Mouse (Mus musculus) kidney, embryonic 14.5 days (tissue): Measurements from ENCODE around the gene Elavl3. TPM values are rescaled to one million over a fixed set of nuclear protein-coding genes. Genes with fewer than 3 reads are reported as not detected.
A peak's percentile ranks its signal among the peaks of the same experiment; 100 is the strongest.

Experiments used
- ATAC-seq: fragments of 200-750 bp; cut with Nextera tagmentation; 2 replicates; pipeline ENCODE4 v1.8.0; 2017; ENCODE audit warnings: moderate number of reproducible peaks, mild to moderate bottlenecking, moderate TSS enrichment, moderate library complexity; ENCODE audit not compliant: low FRiP score, low TSS enrichment
- H3K27ac ChIP-seq: fragments of 300-500 bp; sonication (generic); 2 replicates; pipeline ENCODE4 v1.5.1; 2014; ENCODE audit warnings: low read depth, mild to moderate bottlenecking, low read length, moderate library complexity, mixed read lengths
- H3K27me3 ChIP-seq: fragments of 300-500 bp; sonication (generic); 2 replicates; pipeline ENCODE4 v1.6.1; 2014; ENCODE audit warnings: mild to moderate bottlenecking, low read length; ENCODE audit not compliant: control insufficient read depth, insufficient read depth
- H3K36me3 ChIP-seq: fragments of 300-500 bp; sonication (generic); 2 replicates; pipeline ENCODE4 v1.6.1; 2014; ENCODE audit warnings: low read length, mixed read lengths; ENCODE audit not compliant: control insufficient read depth, insufficient read depth
- H3K4me1 ChIP-seq: fragments of 300-500 bp; sonication (generic); 2 replicates; pipeline ENCODE4 v1.6.1; 2014; ENCODE audit warnings: low read length, mixed read lengths; ENCODE audit not compliant: control insufficient read depth, insufficient read depth
- H3K4me2 ChIP-seq: fragments of 300-500 bp; sonication (generic); replicated peaks from 2 replicates; pipeline ENCODE4 v1.6.1; 2014; ENCODE audit warnings: low read depth, mild to moderate bottlenecking, low read length
- H3K4me3 ChIP-seq: fragments of 300-500 bp; sonication (generic); 2 replicates; pipeline ENCODE4 v1.5.1; 2014; ENCODE audit warnings: mild to moderate bottlenecking, low read length
- H3K9ac ChIP-seq: fragments of 300-500 bp; sonication (generic); 2 replicates; pipeline ENCODE4 v1.6.1; 2014; ENCODE audit warnings: low read depth, mild to moderate bottlenecking, low read length, moderate library complexity
- H3K9me3 ChIP-seq: fragments of 300-500 bp; sonication (generic); 2 replicates; pipeline ENCODE4 v1.6.1; 2016; ENCODE audit warnings: low read length; ENCODE audit not compliant: control insufficient read depth
- WGBS: fragments of 180-500 bp; shearing (Covaris S2); extraction: QIAGEN DNeasy Blood & Tissue Kit; methylation state at CpG from one replicate; pipeline ENCODE4 v1.1.7; 2014; 5-methylcytosine and 5-hydroxymethylcytosine counted together
- polyA plus RNA-seq: library from polyadenylated mRNA; unstranded; fragments of >200 nt; fragmentation: Nextera tagmentation; extraction: Ambion mirVana; gene quantifications from 2 replicates; pipeline ENCODE4 v1.2.1, GENCODE M21; 2014

Gene Elavl3
- polyA plus RNA-seq, 1 experiment from 2014 or later, result 0.12 TPM

DNA sequence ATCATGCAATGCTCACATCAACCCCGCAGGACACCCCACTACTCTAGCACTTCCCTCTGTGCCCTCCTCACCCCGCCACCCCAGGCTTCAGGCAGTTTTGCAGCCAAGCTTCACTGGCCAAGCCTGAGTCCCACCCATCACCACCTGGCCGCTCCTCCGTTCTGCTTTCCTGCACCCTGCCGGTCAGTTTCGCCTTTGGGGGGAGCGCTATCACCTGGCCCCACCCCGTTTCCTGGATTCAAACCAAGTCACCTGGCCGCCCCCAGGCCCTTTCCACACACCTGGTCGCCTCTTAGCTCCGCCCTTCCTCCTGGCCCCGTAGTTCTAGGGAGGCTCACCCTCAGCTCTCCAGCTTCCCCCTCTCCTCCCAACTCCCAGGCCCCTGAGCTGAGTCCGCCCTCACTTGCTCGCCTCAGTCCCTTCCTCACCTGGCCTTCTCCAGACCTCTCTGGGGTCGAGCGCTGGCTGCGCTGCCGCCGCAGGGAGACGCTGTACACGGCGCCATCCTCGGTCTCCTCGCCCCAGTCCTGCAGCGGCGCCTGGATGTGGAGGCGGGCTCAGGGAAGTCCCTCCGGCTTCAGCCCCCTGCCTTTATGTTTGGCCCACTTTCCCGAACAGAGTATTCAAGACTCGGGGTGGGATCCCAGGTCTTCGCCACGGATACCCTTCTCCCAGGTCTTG lies 63.3 kb downstream of the Elavl3 start:
- WGBS, result under 1% methylated on average over 32 of the region's 32 CpGs
- H3K9ac ChIP-seq, result peak overlapping the region; percentile 55
- H3K4me1 ChIP-seq, result peaks cover 21% of the 10 kb centered on the region
- peak overlapping the region; percentile 81 for H3K4me2 ChIP-seq
- no peaks in the 10 kb centered on the region for H3K36me3 ChIP-seq
- H3K9me3 ChIP-seq, result no peaks in the 10 kb centered on the region
- peaks cover 57% of the 10 kb centered on the region for H3K27me3 ChIP-seq
- H3K27ac ChIP-seq, result 0 out of 2 replicates have a peak overlapping the region, but pooled peaks have one; percentile 42
- H3K4me3 ChIP-seq, result peak overlapping the region; percentile 50
- ATAC-seq, result peak; percentile 75

DNA sequence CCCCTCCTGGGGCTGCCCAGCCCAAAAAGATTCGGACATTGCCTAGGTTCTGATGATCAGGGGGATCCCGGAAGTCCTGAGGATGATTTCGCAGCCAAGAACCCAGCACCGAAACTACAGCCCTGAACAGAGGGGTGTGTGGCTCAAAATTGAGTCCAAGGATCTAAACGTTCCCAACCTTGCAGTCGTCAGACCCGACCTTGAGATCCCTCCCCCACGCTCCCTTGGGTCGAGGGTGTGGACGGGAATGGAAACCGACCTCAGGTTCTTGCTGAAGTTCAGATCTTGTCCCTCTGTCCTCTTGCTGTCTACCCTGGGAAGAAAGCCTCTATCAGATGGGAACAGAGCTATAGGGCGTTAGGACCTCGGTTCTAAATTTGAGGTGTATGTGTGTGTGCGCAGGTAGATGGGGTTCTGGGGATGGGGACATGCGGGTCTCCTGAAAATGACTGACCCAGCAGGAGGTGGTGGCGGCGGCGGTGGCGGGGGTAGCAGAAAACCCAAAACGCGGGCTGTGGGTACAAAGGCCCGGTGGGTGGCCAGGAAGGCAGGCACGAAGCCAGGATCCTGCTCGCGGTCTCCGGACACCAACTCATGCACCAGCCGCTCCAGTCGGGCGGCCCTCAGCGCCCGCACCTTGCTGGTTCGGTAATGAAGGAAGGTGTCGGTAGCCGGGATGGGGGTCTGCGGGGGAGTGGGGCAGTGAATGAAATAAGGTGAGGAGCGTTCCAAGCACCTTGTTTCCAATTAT lies 64.1 kb downstream of the Elavl3 start:
- Histone ChIP-seq H3K9me3 (no peaks in the 10 kb centered on the region), H3K4me2 (peak overlapping the region; percentile 81), H3K27me3 (peaks cover 57% of the 10 kb centered on the region), H3K9ac (peak overlapping the region; percentile 12; the same call in 1 of the 2 replicates), H3K36me3 (no peaks in the 10 kb centered on the region), H3K4me3 (peak overlapping the region; percentile 50), H3K4me1 (peaks cover 21% of the 10 kb centered on the region), H3K27ac (no peak overlapping the region; the same call in 1 of the 2 replicates)
- ATAC-seq, result no peak
- WGBS, result 8% methylated on average over 36 of the region's 36 CpGs

DNA sequence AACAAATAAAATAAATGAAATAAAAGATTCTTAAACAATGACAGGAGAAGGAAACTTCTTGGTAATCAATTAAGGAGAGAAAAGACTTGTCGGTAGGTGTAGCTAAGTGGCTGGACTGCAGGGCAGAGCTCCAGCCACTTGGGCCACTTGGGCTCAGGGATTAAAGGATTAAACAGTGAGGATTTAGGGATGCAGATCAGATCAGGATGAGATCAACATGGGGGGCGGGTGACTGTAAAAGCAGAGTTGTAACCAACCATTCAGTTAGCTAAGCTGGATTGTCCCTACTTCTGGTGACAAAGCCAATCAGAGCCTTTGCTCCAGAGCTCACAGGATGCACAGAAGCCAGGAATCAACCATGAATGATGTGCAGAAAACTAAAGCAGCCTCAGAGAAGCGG lies 67.9 kb downstream of the Elavl3 start:
- ATAC-seq, result no peak
- Histone ChIP-seq H3K27me3 (peaks cover 24% of the 10 kb centered on the region), H3K27ac (no peak overlapping the region), H3K36me3 (peaks cover 2% of the 10 kb centered on the region; the same call in 1 of the 2 replicates), H3K4me3 (no peak overlapping the region), H3K9me3 (no peaks in the 10 kb centered on the region), H3K4me1 (peaks cover 12% of the 10 kb centered on the region), H3K4me2 (no peak overlapping the region), H3K9ac (no peak overlapping the region)
- WGBS, result 31% methylated on average over 3 of the region's 3 CpGs

DNA sequence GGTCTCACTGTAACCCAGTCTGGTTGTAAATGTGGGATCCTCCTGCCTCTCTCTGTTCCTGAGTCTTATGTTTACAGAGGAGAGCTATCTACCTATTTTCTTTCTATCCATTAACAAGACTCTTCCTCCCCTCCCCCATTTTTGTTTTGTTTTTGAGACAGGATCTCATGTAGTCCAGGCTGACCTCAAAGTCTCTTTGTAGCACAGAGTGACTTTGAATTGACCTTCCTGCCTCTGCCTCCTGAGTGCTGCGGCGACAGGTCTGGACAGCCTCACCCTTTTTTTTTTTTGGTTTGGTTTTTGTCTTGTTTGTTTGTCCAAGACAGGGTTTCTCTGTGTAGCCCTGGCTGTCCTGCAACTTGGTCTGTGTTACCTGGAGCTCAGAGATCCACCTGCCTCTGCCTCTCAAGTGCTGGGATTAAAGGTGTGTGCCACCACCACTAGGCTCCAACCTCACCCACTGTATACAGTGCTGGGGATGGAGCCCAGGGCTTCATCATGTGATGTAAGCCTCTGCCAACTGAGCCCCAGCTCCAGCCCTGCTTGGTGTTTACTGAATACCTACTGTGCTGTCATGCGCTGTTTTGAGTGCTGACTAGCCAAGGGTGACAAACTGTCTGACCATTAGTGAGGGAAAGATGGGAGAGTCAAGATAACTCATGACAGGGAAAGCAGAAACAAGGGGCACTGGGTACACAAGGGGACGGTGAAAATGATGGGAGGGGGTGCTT lies 73.3 kb downstream of the Elavl3 start:
- no peak overlapping the region for H3K4me2 ChIP-seq
- no peaks in the 10 kb centered on the region for H3K27me3 ChIP-seq
- no peak; the same call in 1 of the 2 replicates for ATAC-seq
- no peak overlapping the region for H3K9ac ChIP-seq
- no peaks in the 10 kb centered on the region for H3K9me3 ChIP-seq
- no peak overlapping the region for H3K27ac ChIP-seq
- WGBS, result 84% methylated on average over 4 of the region's 4 CpGs
- H3K4me3 ChIP-seq, result no peak overlapping the region
- H3K36me3 ChIP-seq, result peaks cover 5% of the 10 kb centered on the region; the same call in 1 of the 2 replicates
- no peaks in the 10 kb centered on the region for H3K4me1 ChIP-seq

DNA sequence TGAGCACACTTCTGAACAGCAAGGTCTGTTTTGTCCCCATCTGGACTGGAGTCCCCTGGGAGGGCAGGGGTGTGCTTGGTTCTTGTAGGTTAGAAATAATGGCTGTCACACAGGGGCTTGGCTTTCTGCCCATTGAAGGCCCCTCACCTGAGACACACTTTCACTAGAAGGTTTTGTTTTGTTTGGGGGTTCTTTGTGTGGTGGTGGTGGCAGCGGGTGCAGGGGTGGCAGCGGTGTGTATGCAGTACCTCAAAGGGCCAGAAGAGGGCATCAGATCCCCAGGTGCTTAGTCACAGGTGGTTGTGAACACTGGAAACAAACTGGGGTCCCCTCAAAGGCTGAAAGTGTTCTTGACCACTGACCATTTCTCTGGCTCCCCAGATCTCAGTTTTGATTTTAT lies 73.9 kb downstream of the Elavl3 start:
- peaks cover 5% of the 10 kb centered on the region; the same call in 1 of the 2 replicates for H3K36me3 ChIP-seq
- no peaks in the 10 kb centered on the region for H3K9me3 ChIP-seq
- no peak overlapping the region for H3K9ac ChIP-seq
- H3K4me3 ChIP-seq, result no peak overlapping the region
- no peak overlapping the region for H3K27ac ChIP-seq
- 46% methylated on average over 2 of the region's 2 CpGs for WGBS
- no peaks in the 10 kb centered on the region for H3K27me3 ChIP-seq
- no peak overlapping the region for H3K4me2 ChIP-seq
- H3K4me1 ChIP-seq, result no peaks in the 10 kb centered on the region
- no peak for ATAC-seq

DNA sequence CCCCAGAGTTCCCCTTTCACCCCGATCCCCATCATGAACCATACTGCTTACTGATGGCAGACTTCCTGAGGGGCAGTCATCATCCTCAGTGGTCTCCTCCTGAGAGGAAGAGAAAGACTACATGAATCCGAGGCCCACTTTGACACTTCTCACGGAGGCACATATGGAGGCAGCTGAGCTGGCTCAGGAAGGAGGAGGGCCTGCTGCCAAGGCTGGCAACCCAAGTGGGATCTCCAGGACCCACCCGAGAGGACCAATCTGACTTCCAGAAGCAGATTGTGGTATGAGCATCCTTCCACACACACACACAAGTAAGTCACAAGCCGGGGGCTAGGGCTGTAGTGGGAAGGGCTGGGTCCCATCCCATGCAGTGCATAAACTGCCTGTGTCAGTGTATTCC lies 74.5 kb downstream of the Elavl3 start:
- no peak overlapping the region for H3K9ac ChIP-seq
- no peak overlapping the region for H3K4me3 ChIP-seq
- 87% methylated on average over 5 of the region's 5 CpGs for WGBS
- H3K4me1 ChIP-seq, result no peaks in the 10 kb centered on the region
- H3K27me3 ChIP-seq, result no peaks in the 10 kb centered on the region
- no peak for ATAC-seq
- peaks cover 5% of the 10 kb centered on the region; the same call in 1 of the 2 replicates for H3K36me3 ChIP-seq
- H3K4me2 ChIP-seq, result no peak overlapping the region
- H3K27ac ChIP-seq, result no peak overlapping the region
- H3K9me3 ChIP-seq, result no peaks in the 10 kb centered on the region

DNA sequence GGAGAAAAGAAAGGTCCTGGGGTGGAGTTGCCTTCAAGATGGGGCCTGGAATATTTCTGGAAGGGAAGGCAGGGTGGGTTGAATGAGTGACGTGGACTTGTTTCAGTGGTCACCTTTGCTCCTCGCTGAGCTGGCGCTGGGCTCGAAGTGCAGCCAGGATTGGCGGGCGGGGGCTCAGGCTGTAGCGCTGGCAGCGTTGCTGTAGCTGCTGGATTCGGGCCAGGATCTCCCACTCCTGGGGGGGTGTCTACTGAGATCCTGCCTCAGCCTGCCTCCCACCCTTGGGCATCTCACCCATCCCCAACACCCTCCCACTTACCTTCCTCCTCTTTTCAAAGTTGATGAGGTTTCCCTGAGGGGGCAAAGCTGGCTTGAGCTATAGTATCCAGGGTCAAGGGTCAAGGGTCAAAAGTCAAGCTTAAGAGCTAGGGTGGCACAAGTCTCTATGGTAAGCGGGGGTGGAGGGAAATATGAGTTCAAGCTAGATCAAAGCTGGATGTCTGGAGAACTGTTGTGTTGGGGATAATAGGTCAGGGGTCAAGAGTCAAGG lies 75.1 kb downstream of the Elavl3 start:
- Histone ChIP-seq H3K9me3 (no peaks in the 10 kb centered on the region), H3K27me3 (no peaks in the 10 kb centered on the region), H3K9ac (no peak overlapping the region), H3K4me1 (no peaks in the 10 kb centered on the region), H3K4me3 (no peak overlapping the region), H3K36me3 (peaks cover 5% of the 10 kb centered on the region; the same call in 1 of the 2 replicates), H3K27ac (no peak overlapping the region), H3K4me2 (no peak overlapping the region)
- WGBS, result 88% methylated on average over 10 of the region's 10 CpGs
- ATAC-seq, result no peak

DNA sequence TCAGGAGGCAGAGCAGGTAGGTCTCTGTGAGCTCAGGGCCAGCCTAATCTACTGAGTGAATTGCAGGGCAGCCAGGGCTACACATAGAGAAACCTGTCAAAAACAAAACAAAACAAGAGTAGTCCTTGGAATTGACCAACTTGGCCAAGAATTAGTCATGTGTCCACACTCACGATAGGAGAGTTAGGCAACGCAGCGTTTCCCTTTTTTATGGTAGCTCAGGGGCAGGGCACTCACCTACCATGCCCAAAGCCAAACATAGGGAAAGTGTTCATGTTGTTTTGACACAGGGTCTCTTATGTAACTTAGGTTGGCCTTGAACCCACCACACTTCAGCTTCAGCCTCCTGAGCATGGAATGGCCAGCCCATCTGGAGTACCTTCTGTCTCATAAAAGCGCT lies 82.5 kb downstream of the Elavl3 start:
- no peak overlapping the region for H3K27ac ChIP-seq
- no peaks in the 10 kb centered on the region for H3K9me3 ChIP-seq
- H3K4me3 ChIP-seq, result no peak overlapping the region
- WGBS, result 86% methylated on average over 4 of the region's 4 CpGs
- H3K4me2 ChIP-seq, result no peak overlapping the region
- no peaks in the 10 kb centered on the region for H3K27me3 ChIP-seq
- no peak overlapping the region for H3K9ac ChIP-seq
- H3K4me1 ChIP-seq, result no peaks in the 10 kb centered on the region
- ATAC-seq, result no peak
- H3K36me3 ChIP-seq, result 0 out of 2 replicates have a peak, but pooled peaks cover under 1% of the 10 kb centered on the region
